Mouse (Mus musculus): ENCODE measurements around the gene Wrap73.
A peak's percentile ranks its signal among the peaks of the same experiment; 100 is the strongest.

Wrap73 gene

GRCm38 (mm10) chr4:154142211-154143040 is at the start of gene Wrap73:
Wrap73 (plus strand) TSS chr4:154142372.
- DNase-seq (ENCODE audit: low spot score in 2 of 2), result peak; percentile 88 to 89

GRCm38 (mm10) chr4:154093210-154093609 is 49.0 kb upstream of the Wrap73 start:
- peak; percentile 31 to 38 for DNase-seq (ENCODE audit: low spot score in 2 of 2)

- DNase-seq (ENCODE audit: low spot score in 2 of 2), result no peak
Observed at GRCm38 (mm10) chr4:154096111-154096510, 46.1 kb upstream of the Wrap73 start.

GRCm38 (mm10) chr4:154099361-154099760 is 42.8 kb upstream of the Wrap73 start:
- DNase-seq (ENCODE audit: low spot score in 2 of 2), result no peak

- no peak for DNase-seq (ENCODE audit: low spot score in 2 of 2)
Observed at GRCm38 (mm10) chr4:154103386-154103785, 38.8 kb upstream of the Wrap73 start.

GRCm38 (mm10) chr4:154103912-154104311 is 38.3 kb upstream of the Wrap73 start:
- no peak for DNase-seq (ENCODE audit: low spot score in 2 of 2)

GRCm38 (mm10) chr4:154105381-154106001 is 36.7 kb upstream of the Wrap73 start:
- peak; percentile 55 to 65 for DNase-seq (ENCODE audit: low spot score in 2 of 2)

GRCm38 (mm10) chr4:154106497-154107061 is 35.6 kb upstream of the Wrap73 start:
- no peak for DNase-seq (ENCODE audit: low spot score in 2 of 2)

GRCm38 (mm10) chr4:154109216-154109849 is 32.8 kb upstream of the Wrap73 start:
- DNase-seq (ENCODE audit: low spot score in 2 of 2), result peak; percentile 17 to 45

GRCm38 (mm10) chr4:154109850-154110243 is 32.3 kb upstream of the Wrap73 start:
- DNase-seq (ENCODE audit: low spot score in 2 of 2), result no peak

- DNase-seq (ENCODE audit: low spot score in 2 of 2), result no peak
Observed at GRCm38 (mm10) chr4:154116421-154116820, 25.8 kb upstream of the Wrap73 start.

- DNase-seq (ENCODE audit: low spot score in 2 of 2), result no peak
Observed at GRCm38 (mm10) chr4:154118782-154119181, 23.4 kb upstream of the Wrap73 start.

GRCm38 (mm10) chr4:154119208-154119607 is 23.0 kb upstream of the Wrap73 start:
- no peak for DNase-seq (ENCODE audit: low spot score in 2 of 2)

GRCm38 (mm10) chr4:154121800-154122199 is 20.4 kb upstream of the Wrap73 start:
- DNase-seq (ENCODE audit: low spot score in 2 of 2), result no peak

- DNase-seq (ENCODE audit: low spot score in 2 of 2), result no peak
Observed at GRCm38 (mm10) chr4:154122374-154122773, 19.8 kb upstream of the Wrap73 start.

GRCm38 (mm10) chr4:154123553-154123952 is 18.6 kb upstream of the Wrap73 start:
- DNase-seq (ENCODE audit: low spot score in 2 of 2), result no peak

- no peak for DNase-seq (ENCODE audit: low spot score in 2 of 2)
Observed at GRCm38 (mm10) chr4:154125202-154125601, 17.0 kb upstream of the Wrap73 start.

GRCm38 (mm10) chr4:154127273-154127672 is 14.9 kb upstream of the Wrap73 start:
- no peak for DNase-seq (ENCODE audit: low spot score in 2 of 2)

GRCm38 (mm10) chr4:154129950-154130349 is 12.2 kb upstream of the Wrap73 start:
- no peak for DNase-seq (ENCODE audit: low spot score in 2 of 2)

- DNase-seq (ENCODE audit: low spot score in 2 of 2), result no peak
Observed at GRCm38 (mm10) chr4:154131894-154132293, 10.3 kb upstream of the Wrap73 start.

GRCm38 (mm10) chr4:154134803-154135202 is 7.4 kb upstream of the Wrap73 start:
- DNase-seq (ENCODE audit: low spot score in 2 of 2), result no peak

GRCm38 (mm10) chr4:154137139-154137538 is 5.0 kb upstream of the Wrap73 start:
- no peak for DNase-seq (ENCODE audit: low spot score in 2 of 2)
